Mouse (Mus musculus): ENCODE data around the gene Ucn.

DNA sequence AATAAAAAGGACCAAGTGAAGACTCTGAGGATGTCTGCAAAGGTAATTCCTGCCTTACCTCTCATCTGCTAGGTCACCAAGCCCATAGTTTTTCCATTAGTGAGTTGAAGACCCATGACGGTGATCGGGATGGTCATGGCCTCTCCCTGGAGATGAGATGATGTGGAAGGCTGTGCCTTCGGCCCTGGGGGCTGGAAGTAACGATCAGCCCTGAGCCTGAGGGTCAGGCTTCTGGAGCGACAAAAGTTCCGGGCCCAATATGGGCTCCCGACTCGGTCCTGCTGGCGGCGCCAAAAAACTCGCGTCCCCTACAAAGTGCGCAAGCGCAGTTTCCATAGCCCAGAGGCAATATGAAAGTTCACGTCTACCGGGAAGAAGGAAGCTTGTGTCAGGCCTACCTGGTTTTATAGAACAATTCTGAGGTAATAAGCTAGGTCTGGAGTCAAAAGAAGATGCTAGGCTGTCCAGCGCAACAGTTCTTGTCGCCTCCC lies 30.6 kb downstream of the Ucn start, which contains the start of gene Slc30a3:
- TF ChIP-seq RAD21 (IDR thresholded peaks at IDR 0.05; ENCODE audit: low read depth, low read length): no peak
- no peak for TF ChIP-seq EP300 (IDR thresholded peaks at IDR 0.05; ENCODE audit: low read depth in 1 of 2, low read length in 2 of 2)
- no peak for TF ChIP-seq CTCF (IDR thresholded peaks at IDR 0.05 in 2 of 3, conservative IDR thresholded peaks at IDR 0.05 in 1 of 3; ENCODE audit: control insufficient read depth in 1 of 3, insufficient read depth in 1 of 3, low read depth in 2 of 3, low read length in 3 of 3, poor library complexity in 1 of 3, severe bottlenecking in 1 of 3)
- no peak for TF ChIP-seq NRF1 (IDR thresholded peaks at IDR 0.05; ENCODE audit: insufficient read depth, low read depth, low read length, poor library complexity, severe bottlenecking)
- no peak for TF ChIP-seq USF1 (IDR thresholded peaks at IDR 0.05; ENCODE audit: low read depth, low read length)
- TF ChIP-seq GABPA (IDR thresholded peaks at IDR 0.05; ENCODE audit: low read depth, low read length): no peak
- no peak for TF ChIP-seq MEF2A (IDR thresholded peaks at IDR 0.05; ENCODE audit: extremely low read depth, insufficient replicate concordance, low read depth, low read length, poor library complexity, severe bottlenecking)
- TF ChIP-seq ZNF384 (IDR thresholded peaks at IDR 0.05; ENCODE audit: low read depth, low read length): no peak
- TF ChIP-seq MAZ (IDR thresholded peaks at IDR 0.05; ENCODE audit: low read depth, low read length): no peak
- TF ChIP-seq POLR2A (IDR thresholded peaks at IDR 0.05; ENCODE audit: control insufficient read depth in 1 of 2, insufficient read depth in 1 of 2, low read depth in 1 of 2, low read length in 2 of 2, poor library complexity in 1 of 2): no peak
- TF ChIP-seq GATA1 (IDR thresholded peaks at IDR 0.05; ENCODE audit: low read depth, low read length): no peak
- TF ChIP-seq POLR2AphosphoS2 (IDR thresholded peaks at IDR 0.05; ENCODE audit: low read length): no peak

All from MEL (cell line).